Mouse (Mus musculus) bone marrow macrophage, adult 2 months (primary cell): ENCODE data around the gene Ntmt1.

Experiments
- CTCF ChIP-seq: IDR thresholded peaks from 2 replicates; pipeline ENCODE4 v1.5.1; 2012; ENCODE audit warnings: low read depth, mild to moderate bottlenecking, low read length, moderate library complexity
- POLR2A ChIP-seq: IDR thresholded peaks from 2 replicates; pipeline ENCODE4 v1.6.1; 2012; ENCODE audit warnings: mild to moderate bottlenecking, low read depth, low read length, borderline replicate concordance

GRCm38 (mm10) chr2:30783346-30783745 is 24.3 kb upstream of the Ntmt1 start:
- TF ChIP-seq POLR2A = no peak
- TF ChIP-seq CTCF = no peak
